Mouse (Mus musculus) cerebellum, postnatal 14 days (tissue): Measurements from ENCODE around the gene Map3k14.

Experiments
- DNase-seq, 2 experiments: peaks; one replicate each; pipeline ENCODE4 v3.0.0; 2021; ENCODE audit warnings: mixed read lengths in 2 of 2

Map3k14 gene

GRCm38 (mm10) chr11:103201664-103202063, 65.6 kb downstream of the Map3k14 start:
- peak; percentile 73 to 74 for DNase-seq

- DNase-seq: peak; percentile 91 to 94
Observed at GRCm38 (mm10) chr11:103198911-103199803, 68.1 kb downstream of the Map3k14 start.

GRCm38 (mm10) chr11:103198339-103198738, 68.9 kb downstream of the Map3k14 start:
- DNase-seq: peak; percentile 42

GRCm38 (mm10) chr11:103197340-103197739, 69.9 kb downstream of the Map3k14 start:
- DNase-seq: peak in 1 of 2 experiments; percentile 24

GRCm38 (mm10) chr11:103195656-103196055, 71.6 kb downstream of the Map3k14 start:
- DNase-seq: peak in 1 of 2 experiments; percentile 40

- peak; percentile 29 to 60 for DNase-seq
Observed at GRCm38 (mm10) chr11:103195236-103195635, 72.0 kb downstream of the Map3k14 start.

- no peak for DNase-seq
Observed at GRCm38 (mm10) chr11:103193825-103194168, 73.5 kb downstream of the Map3k14 start.

GRCm38 (mm10) chr11:103192956-103193824, 74.1 kb downstream of the Map3k14 start:
- DNase-seq: peak; percentile 80 to 84

GRCm38 (mm10) chr11:103192230-103192955, 74.9 kb downstream of the Map3k14 start:
- peak in 1 of 2 experiments; percentile 53 for DNase-seq

GRCm38 (mm10) chr11:103184891-103185290, 82.4 kb downstream of the Map3k14 start:
- DNase-seq: peak; percentile 77 to 81

GRCm38 (mm10) chr11:103181911-103182310, 85.4 kb downstream of the Map3k14 start:
- no peak for DNase-seq

- no peak for DNase-seq
Observed at GRCm38 (mm10) chr11:103181349-103181748, 85.9 kb downstream of the Map3k14 start.

- DNase-seq: no peak
Observed at GRCm38 (mm10) chr11:103180426-103180825, 86.8 kb downstream of the Map3k14 start.

- no peak for DNase-seq
Observed at GRCm38 (mm10) chr11:103178748-103179147, 88.5 kb downstream of the Map3k14 start.

- no peak for DNase-seq
Observed at GRCm38 (mm10) chr11:103177815-103178485, 89.3 kb downstream of the Map3k14 start.

GRCm38 (mm10) chr11:103177216-103177615, 90.1 kb downstream of the Map3k14 start:
- no peak for DNase-seq

- no peak for DNase-seq
Observed at GRCm38 (mm10) chr11:103176510-103176909, 90.8 kb downstream of the Map3k14 start.

GRCm38 (mm10) chr11:103175688-103176442, 91.4 kb downstream of the Map3k14 start:
- DNase-seq: no peak

- DNase-seq: no peak
Observed at GRCm38 (mm10) chr11:103174891-103175391, 92.3 kb downstream of the Map3k14 start.

GRCm38 (mm10) chr11:103174411-103174832, 92.8 kb downstream of the Map3k14 start:
- no peak for DNase-seq

GRCm38 (mm10) chr11:103173771-103174344, 93.4 kb downstream of the Map3k14 start:
- DNase-seq: no peak
